Mouse (Mus musculus) intestine, postnatal 0 days (tissue): Measurements from ENCODE around the gene Stox2. TPM values are rescaled to one million over a fixed set of nuclear protein-coding genes. Genes with fewer than 3 reads are reported as not detected.

Source experiments
- ATAC-seq: fragments of 200-750 bp; cut with Nextera tagmentation; 2 replicates; pipeline ENCODE4 v1.8.0; 2017; ENCODE audit warnings: mild to moderate bottlenecking, moderate TSS enrichment, moderate library complexity
- H3K27ac ChIP-seq: fragments of 300-500 bp; sonication (generic); 2 replicates; pipeline ENCODE4 v1.5.1; 2014; ENCODE audit warnings: mild to moderate bottlenecking, low read depth, low read length, moderate library complexity
- H3K27me3 ChIP-seq: fragments of 300-500 bp; sonication (generic); replicated peaks from 2 replicates; pipeline ENCODE4 v1.6.1; 2014; ENCODE audit warnings: low read length, mixed read lengths; ENCODE audit not compliant: control insufficient read depth, insufficient read depth
- H3K36me3 ChIP-seq: fragments of 300-500 bp; sonication (generic); 2 replicates; pipeline ENCODE4 v1.6.1; 2014; ENCODE audit warnings: mild to moderate bottlenecking, moderate library complexity; ENCODE audit not compliant: control insufficient read depth, insufficient read depth
- H3K4me1 ChIP-seq: fragments of 300-500 bp; sonication (generic); replicated peaks from 2 replicates; pipeline ENCODE4 v1.6.1; 2014; ENCODE audit warnings: antibody characterized with exemption, low read length, mixed read lengths; ENCODE audit not compliant: control insufficient read depth, insufficient read depth
- H3K4me2 ChIP-seq: fragments of 300-500 bp; sonication (generic); replicated peaks from 2 replicates; pipeline ENCODE4 v1.6.1; 2014; ENCODE audit warnings: low read depth, mild to moderate bottlenecking, moderate library complexity
- H3K4me3 ChIP-seq: fragments of 300-500 bp; sonication (generic); 2 replicates; pipeline ENCODE4 v1.5.1; 2014; ENCODE audit warnings: low read depth, low read length
- H3K9ac ChIP-seq: fragments of 300-500 bp; sonication (generic); 2 replicates; pipeline ENCODE4 v1.6.1; 2014; ENCODE audit warnings: mild to moderate bottlenecking, low read depth, low read length
- H3K9me3 ChIP-seq: fragments of 300-500 bp; sonication (generic); 2 replicates; pipeline ENCODE4 v1.6.1; 2016; ENCODE audit warnings: mixed run types; ENCODE audit not compliant: control insufficient read depth
- CTCF ChIP-seq: sonication (generic); IDR thresholded peaks from 2 replicates; pipeline ENCODE4 v1.5.1; 2016; ENCODE audit warnings: low read depth, mild to moderate bottlenecking, control low read depth, antibody characterized with exemption, moderate library complexity
- WGBS: fragments of 180-500 bp; shearing (Covaris S2); extraction: QIAGEN DNeasy Blood & Tissue Kit; methylation state at CpG from one replicate; pipeline ENCODE4 v1.1.7; 2014; 5-methylcytosine and 5-hydroxymethylcytosine counted together
- polyA plus RNA-seq: library from polyadenylated mRNA; unstranded; fragments of >200 nt; fragmentation: Nextera tagmentation; extraction: Ambion mirVana; gene quantifications from 2 replicates; pipeline ENCODE4 v1.2.1, GENCODE M21; 2015

The Stox2 gene
- polyA plus RNA-seq, 1 experiment from 2014 or later: 3.2 TPM

DNA sequence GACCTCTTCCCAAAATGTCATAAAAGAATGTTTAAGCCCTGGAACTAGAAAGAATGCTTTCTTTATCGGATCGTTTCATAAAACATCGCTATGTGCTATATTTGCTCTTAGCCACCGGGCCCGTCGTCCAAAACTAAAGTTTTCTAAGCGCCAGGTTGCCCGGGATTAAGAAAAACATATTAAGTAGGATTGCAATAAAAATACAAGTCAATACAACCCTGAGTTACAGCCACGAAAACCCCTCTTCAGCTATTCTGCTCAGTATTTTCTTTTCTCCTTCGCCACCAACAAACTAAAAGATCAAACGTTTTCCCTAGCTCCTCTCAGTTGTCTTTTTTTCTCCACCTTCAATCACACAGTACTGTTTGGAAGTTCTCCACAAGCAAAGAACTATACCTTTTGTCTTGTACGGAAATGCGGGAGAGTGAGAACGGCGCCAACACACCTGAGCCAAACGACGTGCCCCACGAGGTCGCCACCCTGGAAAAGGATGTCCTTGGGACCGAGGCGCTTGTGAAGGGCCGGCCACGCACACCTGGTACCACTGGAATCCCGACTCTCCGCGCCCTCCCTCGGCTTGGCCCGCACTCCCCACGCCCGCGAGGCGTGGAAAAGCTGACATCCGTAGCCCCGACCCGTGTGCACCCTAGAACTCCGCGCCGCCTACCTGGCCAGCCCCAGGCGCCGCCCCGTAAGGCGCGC, 34.0 kb downstream of the Stox2 start:
- Histone ChIP-seq H3K27me3 (peaks cover 43% of the 10 kb centered on the region), H3K9ac (peak overlapping the region; percentile 53; the same call in 1 of the 2 replicates), H3K27ac (no peak overlapping the region), H3K36me3 (no peaks in the 10 kb centered on the region), H3K9me3 (no peaks in the 10 kb centered on the region), H3K4me2 (peak overlapping the region; percentile 98), H3K4me1 (no peaks in the 10 kb centered on the region; the same call in 1 of the 2 replicates), H3K4me3 (peak overlapping the region; percentile 75)
- TF ChIP-seq CTCF: no peak; the same call in 1 of the 2 replicates
- ATAC-seq: peak; percentile 62
- WGBS: 1% methylated on average over 43 of the region's 43 CpGs

DNA sequence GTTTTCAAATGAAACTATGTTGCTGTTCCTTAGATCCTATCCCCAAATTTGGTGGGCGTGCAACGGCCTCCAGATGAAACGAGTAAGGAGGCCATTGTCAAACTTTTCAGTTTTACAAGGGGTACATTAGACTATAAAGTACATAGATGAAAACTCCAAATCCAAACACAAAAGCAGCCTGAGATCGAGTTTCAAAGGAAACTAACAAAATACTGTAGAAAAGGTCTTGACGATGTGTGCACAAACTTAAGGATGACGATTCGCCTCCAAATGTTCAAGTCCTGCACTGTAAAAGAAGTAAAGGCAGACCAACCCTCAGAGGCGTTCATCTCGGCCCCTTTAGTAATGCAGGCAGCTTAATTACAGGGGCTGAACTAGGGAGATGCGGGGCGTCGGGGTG, 34.8 kb downstream of the Stox2 start:
- no peak for ATAC-seq
- Histone ChIP-seq H3K4me2 (peak overlapping the region; percentile 98), H3K27me3 (peaks cover 43% of the 10 kb centered on the region), H3K9ac (no peak overlapping the region), H3K36me3 (no peaks in the 10 kb centered on the region), H3K4me3 (no peak overlapping the region), H3K27ac (no peak overlapping the region), H3K4me1 (no peaks in the 10 kb centered on the region; the same call in 1 of the 2 replicates), H3K9me3 (no peaks in the 10 kb centered on the region)
- WGBS: 24% methylated on average over 12 of the region's 12 CpGs
- no peak for TF ChIP-seq CTCF

DNA sequence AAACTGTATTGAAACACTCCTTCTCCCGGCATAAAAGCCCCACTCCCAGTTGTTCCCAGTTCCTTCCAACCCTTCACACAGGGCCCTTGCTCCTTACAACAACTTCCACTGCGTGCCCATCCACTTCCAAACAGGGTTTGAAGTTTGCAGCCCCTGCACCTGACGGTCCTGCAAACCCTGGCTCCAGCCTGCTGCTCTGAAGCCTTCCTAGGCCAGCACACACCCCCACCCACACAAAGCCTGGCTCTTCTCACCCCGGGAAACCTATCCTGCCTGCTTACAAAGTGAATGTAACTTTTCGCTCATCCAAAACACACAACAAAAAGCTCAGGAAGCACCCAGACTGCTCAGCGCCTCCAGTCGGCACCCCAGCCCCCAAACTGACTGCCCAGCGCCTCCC, 37.1 kb downstream of the Stox2 start:
- peaks cover 37% of the 10 kb centered on the region for H3K27me3 ChIP-seq
- no peak overlapping the region for H3K4me3 ChIP-seq
- WGBS: 39% methylated on average over 8 of the region's 8 CpGs
- no peaks in the 10 kb centered on the region for H3K36me3 ChIP-seq
- no peak for ATAC-seq
- no peaks in the 10 kb centered on the region; the same call in 1 of the 2 replicates for H3K4me1 ChIP-seq
- H3K9ac ChIP-seq: no peak overlapping the region
- no peak for TF ChIP-seq CTCF
- H3K4me2 ChIP-seq: no peak overlapping the region
- H3K27ac ChIP-seq: no peak overlapping the region
- no peaks in the 10 kb centered on the region for H3K9me3 ChIP-seq

DNA sequence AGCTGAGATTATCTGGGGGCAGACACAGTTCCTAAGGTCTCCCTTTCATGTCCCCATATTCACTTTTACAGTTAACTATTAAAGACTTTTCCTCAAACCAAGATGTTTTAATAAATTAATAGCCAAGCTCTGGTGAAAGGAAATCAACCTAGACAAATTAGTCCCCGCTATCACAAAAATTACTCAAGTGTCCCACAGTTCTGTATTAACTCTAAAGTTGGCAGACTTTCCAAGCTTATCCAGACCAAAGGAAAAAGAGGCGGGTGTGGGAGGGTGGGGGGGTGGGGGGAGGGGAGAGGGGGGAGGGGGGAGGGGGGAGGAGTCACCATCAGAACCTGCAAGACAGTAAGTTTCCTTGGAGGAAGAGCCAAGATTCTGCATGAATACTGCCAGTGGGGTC, 41.3 kb downstream of the Stox2 start:
- no peaks in the 10 kb centered on the region for H3K36me3 ChIP-seq
- H3K9ac ChIP-seq: no peak overlapping the region
- no peaks in the 10 kb centered on the region for H3K9me3 ChIP-seq
- H3K4me2 ChIP-seq: no peak overlapping the region
- WGBS: 78% methylated on average over 2 of the region's 2 CpGs
- no peak overlapping the region for H3K27ac ChIP-seq
- no peak overlapping the region for H3K4me3 ChIP-seq
- ATAC-seq: no peak
- no peaks in the 10 kb centered on the region for H3K4me1 ChIP-seq
- 0 out of 2 replicates have a peak, but pooled peaks cover 9% of the 10 kb centered on the region for H3K27me3 ChIP-seq
- TF ChIP-seq CTCF: no peak

DNA sequence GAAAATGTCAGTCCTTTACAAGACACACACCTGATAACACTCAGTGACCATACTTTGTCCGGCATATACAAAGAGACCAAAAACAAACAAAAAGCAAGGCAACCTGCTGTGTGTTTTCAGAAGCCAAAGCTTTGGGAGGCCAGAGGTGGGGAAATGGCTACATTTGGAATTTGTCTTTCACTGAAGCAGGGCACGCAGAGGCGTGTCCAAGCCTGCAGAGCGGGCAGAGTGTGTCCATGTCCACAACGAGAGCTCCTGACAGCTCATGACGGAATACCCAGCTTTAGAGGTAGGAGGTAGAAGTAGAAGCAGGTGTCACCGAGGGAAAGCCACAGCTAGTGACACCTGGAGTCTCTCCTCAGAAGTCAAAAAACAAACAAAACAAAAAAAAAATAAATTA, 53.2 kb downstream of the Stox2 start:
- ATAC-seq: no peak
- WGBS: 48% methylated on average over 7 of the region's 7 CpGs
- no peak for TF ChIP-seq CTCF
- Histone ChIP-seq H3K4me3 (no peak overlapping the region), H3K4me1 (no peaks in the 10 kb centered on the region), H3K27ac (no peak overlapping the region), H3K36me3 (no peaks in the 10 kb centered on the region), H3K9ac (no peak overlapping the region), H3K27me3 (no peaks in the 10 kb centered on the region), H3K4me2 (peak overlapping the region; percentile 9; the same call in 1 of the 2 replicates), H3K9me3 (no peaks in the 10 kb centered on the region)

DNA sequence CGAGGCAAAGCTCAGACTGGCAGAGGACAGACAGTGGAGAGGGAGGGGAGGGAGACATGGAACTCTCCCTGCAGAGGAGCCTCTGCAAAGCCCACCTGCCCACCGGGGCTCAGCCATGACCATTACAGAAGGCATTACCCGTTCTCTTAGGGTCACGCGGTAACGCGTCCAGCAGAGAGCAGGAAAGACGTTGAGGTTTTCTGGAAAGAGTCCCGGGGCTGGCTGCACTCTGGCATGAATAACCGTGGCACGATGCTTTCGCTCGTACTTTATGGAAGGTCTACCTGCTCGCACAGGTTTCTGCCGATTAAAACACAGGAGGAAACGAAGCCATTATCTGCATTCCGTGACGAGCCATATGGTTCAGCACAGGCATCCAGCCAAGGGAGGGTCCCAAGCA, 53.9 kb downstream of the Stox2 start:
- no peak for ATAC-seq
- no peak overlapping the region for H3K27ac ChIP-seq

More for the DNA sequence above, 53.9 kb downstream of the Stox2 start:
- no peaks in the 10 kb centered on the region for H3K9me3 ChIP-seq
- H3K4me2 ChIP-seq: 0 out of 2 replicates have a peak overlapping the region, but pooled peaks have one; percentile 9
- H3K9ac ChIP-seq: no peak overlapping the region
- H3K4me3 ChIP-seq: no peak overlapping the region
- no peaks in the 10 kb centered on the region for H3K36me3 ChIP-seq
- H3K27me3 ChIP-seq: no peaks in the 10 kb centered on the region
- WGBS: 78% methylated on average over 18 of the region's 18 CpGs
- no peaks in the 10 kb centered on the region for H3K4me1 ChIP-seq
- TF ChIP-seq CTCF: no peak
